Mouse (Mus musculus) liver, embryonic 15.5 days (tissue): Measurements from ENCODE around the gene Ptpn14. TPM values are rescaled to one million over a fixed set of nuclear protein-coding genes. Genes with fewer than 3 reads are reported as not detected.

Experiments used
- ATAC-seq: fragments of 200-750 bp; cut with Nextera tagmentation; 2 replicates; pipeline ENCODE4 v1.8.0; 2017; ENCODE audit warnings: moderate number of reproducible peaks, mild to moderate bottlenecking, moderate library complexity; ENCODE audit not compliant: insufficient read depth
- H3K27ac ChIP-seq: fragments of 300-500 bp; sonication (generic); replicated peaks from 2 replicates; pipeline ENCODE4 v1.5.1; 2015; ENCODE audit warnings: mild to moderate bottlenecking, inconsistent platforms
- H3K27me3 ChIP-seq: fragments of 300-500 bp; sonication (generic); 2 replicates; pipeline ENCODE4 v1.6.1; 2015; ENCODE audit warnings: mild to moderate bottlenecking, inconsistent platforms
- H3K36me3 ChIP-seq: fragments of 300-500 bp; sonication (generic); replicated peaks from 2 replicates; pipeline ENCODE4 v1.6.1; 2015; ENCODE audit warnings: moderate library complexity, mild to moderate bottlenecking, inconsistent platforms
- H3K4me1 ChIP-seq: fragments of 300-500 bp; sonication (generic); replicated peaks from 2 replicates; pipeline ENCODE4 v1.6.1; 2015; ENCODE audit warnings: inconsistent platforms
- H3K4me2 ChIP-seq: fragments of 300-500 bp; sonication (generic); 2 replicates; pipeline ENCODE4 v1.6.1; 2015; ENCODE audit warnings: moderate library complexity, mild to moderate bottlenecking, inconsistent platforms
- H3K4me3 ChIP-seq: fragments of 300-500 bp; sonication (generic); replicated peaks from 2 replicates; pipeline ENCODE4 v1.5.1; 2015; ENCODE audit warnings: mild to moderate bottlenecking, inconsistent platforms
- H3K9ac ChIP-seq: fragments of 300-500 bp; sonication (generic); 2 replicates; pipeline ENCODE4 v1.6.1; 2015; ENCODE audit warnings: moderate library complexity, mild to moderate bottlenecking, inconsistent platforms
- H3K9me3 ChIP-seq: fragments of 300-500 bp; sonication (generic); replicated peaks from 2 replicates; pipeline ENCODE4 v1.6.1; 2016; ENCODE audit warnings: inconsistent platforms
- WGBS: fragments of 180-500 bp; shearing (Covaris S2); methylation state at CpG from one replicate; pipeline ENCODE4 v1.1.7; 2015; ENCODE audit warnings: mixed read lengths; ENCODE audit not compliant: insufficient replicate concordance; 5-methylcytosine and 5-hydroxymethylcytosine counted together
- polyA plus RNA-seq: library from polyadenylated mRNA; unstranded; fragments of >200 nt; fragmentation: Nextera tagmentation; extraction: Ambion mirVana; gene quantifications from 2 replicates; pipeline ENCODE4 v1.2.1, GENCODE M21; 2015

The Ptpn14 gene
- polyA plus RNA-seq, 1 experiment from 2014 or later = 0.40 TPM

- H3K4me2 ChIP-seq = no peak overlapping the region
- no peaks in the 10 kb centered on the region for H3K4me1 ChIP-seq
- 79% methylated on average over 11 of the region's 11 CpGs for WGBS
- H3K36me3 ChIP-seq = 0 out of 2 replicates have a peak, but pooled peaks cover 4% of the 10 kb centered on the region
- ATAC-seq = no peak
- H3K27ac ChIP-seq = no peak overlapping the region
- H3K9ac ChIP-seq = no peak overlapping the region
- no peaks in the 10 kb centered on the region for H3K27me3 ChIP-seq
- H3K4me3 ChIP-seq = no peak overlapping the region
- H3K9me3 ChIP-seq = no peaks in the 10 kb centered on the region
Measured at GRCm38 (mm10) chr1:189903169-189903568, 175.1 kb downstream of the Ptpn14 start.

DNA sequence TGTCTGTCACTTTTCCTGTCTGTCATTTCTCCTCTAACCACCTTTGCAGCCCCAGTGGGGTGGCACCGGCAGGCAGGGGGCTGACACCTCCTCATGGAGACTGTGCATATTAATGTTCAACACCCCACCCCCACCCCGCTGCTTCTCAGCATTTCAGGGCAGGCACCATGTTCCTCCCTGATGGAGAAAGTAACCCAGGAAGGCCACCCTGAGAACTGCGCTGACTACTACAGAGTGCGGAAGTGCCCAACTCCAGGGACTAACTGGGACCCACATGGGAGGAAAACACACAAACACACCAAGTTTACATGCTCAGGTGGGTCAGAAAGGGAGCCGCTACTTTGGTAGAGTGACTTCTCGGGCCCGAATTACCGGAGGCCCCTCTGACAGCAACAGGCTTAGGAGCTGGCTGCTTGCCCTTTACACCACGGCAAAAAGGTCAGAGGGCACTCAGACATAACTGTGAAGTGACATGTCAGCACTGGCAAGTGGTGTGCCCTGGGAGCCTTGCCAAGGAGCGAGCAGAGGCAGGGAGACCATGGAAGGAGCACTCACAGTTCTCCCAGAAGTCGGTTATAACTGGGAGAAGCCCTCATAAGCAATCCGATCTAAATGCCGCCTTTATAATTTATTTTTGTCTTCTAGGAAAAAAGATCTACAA is 182.7 kb downstream of the Ptpn14 start:
- no peak overlapping the region for H3K4me2 ChIP-seq
- 73% methylated on average over 13 of the region's 13 CpGs for WGBS
- H3K9ac ChIP-seq = no peak overlapping the region
- peaks cover 12% of the 10 kb centered on the region; the same call in 1 of the 2 replicates for H3K4me1 ChIP-seq
- H3K27me3 ChIP-seq = no peaks in the 10 kb centered on the region
- H3K36me3 ChIP-seq = peaks cover 3% of the 10 kb centered on the region; the same call in 1 of the 2 replicates
- H3K9me3 ChIP-seq = no peaks in the 10 kb centered on the region
- no peak overlapping the region for H3K27ac ChIP-seq
- no peak for ATAC-seq
- no peak overlapping the region for H3K4me3 ChIP-seq

DNA sequence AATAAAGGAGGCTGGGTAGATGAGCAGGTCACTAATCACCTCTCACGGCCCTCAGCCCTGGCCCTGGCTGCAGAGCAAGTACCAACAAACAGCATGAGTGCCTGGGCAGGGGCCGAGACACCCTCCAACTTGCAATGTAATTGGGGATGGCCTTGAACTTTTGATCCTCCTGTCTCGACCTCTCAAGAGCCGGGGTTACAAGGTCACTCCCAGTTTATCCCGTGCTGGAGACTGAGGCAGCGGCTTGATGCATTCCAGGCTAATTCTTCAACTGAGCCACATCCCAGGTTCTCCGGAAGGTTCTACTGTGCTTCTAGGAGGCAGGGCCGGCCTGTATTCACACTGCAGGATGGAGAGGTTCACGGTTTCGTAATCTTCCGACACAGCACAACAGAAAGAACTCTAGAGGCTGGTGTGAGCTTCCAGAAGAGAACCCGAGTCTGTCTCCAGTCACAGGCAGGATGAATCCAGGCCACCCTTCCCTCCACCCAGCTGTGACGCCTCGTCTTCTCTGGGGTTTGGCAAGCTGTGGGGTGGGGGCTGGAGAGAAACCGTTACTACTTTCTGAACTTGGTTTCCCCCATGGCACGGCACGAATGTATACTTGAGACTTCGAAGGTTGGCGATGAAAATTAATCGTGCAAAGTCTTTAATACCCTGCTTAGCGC is 185.2 kb downstream of the Ptpn14 start:
- H3K4me2 ChIP-seq = no peak overlapping the region
- ATAC-seq = no peak
- H3K36me3 ChIP-seq = peaks cover 3% of the 10 kb centered on the region; the same call in 1 of the 2 replicates
- no peak overlapping the region for H3K4me3 ChIP-seq
- H3K9me3 ChIP-seq = no peaks in the 10 kb centered on the region
- H3K27me3 ChIP-seq = no peaks in the 10 kb centered on the region
- peaks cover 12% of the 10 kb centered on the region; the same call in 1 of the 2 replicates for H3K4me1 ChIP-seq
- H3K27ac ChIP-seq = no peak overlapping the region
- WGBS = 80% methylated on average over 21 of the region's 21 CpGs
- no peak overlapping the region for H3K9ac ChIP-seq

GRCm38 (mm10) chr1:189916422-189917125 is 188.5 kb downstream of the Ptpn14 start:
- Histone ChIP-seq H3K36me3 (0 out of 2 replicates have a peak, but pooled peaks cover 3% of the 10 kb centered on the region), H3K4me3 (no peak overlapping the region), H3K9ac (no peak overlapping the region), H3K27me3 (no peaks in the 10 kb centered on the region), H3K4me2 (no peak overlapping the region), H3K9me3 (no peaks in the 10 kb centered on the region), H3K27ac (no peak overlapping the region), H3K4me1 (peaks cover 8% of the 10 kb centered on the region)
- 72% methylated on average over 10 of the region's 10 CpGs for WGBS
- ATAC-seq = no peak

GRCm38 (mm10) chr1:189917126-189917500 is 189.0 kb downstream of the Ptpn14 start:
- no peak overlapping the region for H3K27ac ChIP-seq
- WGBS = 37% methylated on average over 4 of the region's 4 CpGs
- no peak overlapping the region for H3K4me2 ChIP-seq
- peaks cover 14% of the 10 kb centered on the region for H3K4me1 ChIP-seq
- no peak for ATAC-seq
- no peak overlapping the region for H3K4me3 ChIP-seq
- no peaks in the 10 kb centered on the region for H3K27me3 ChIP-seq
- H3K36me3 ChIP-seq = 0 out of 2 replicates have a peak, but pooled peaks cover 3% of the 10 kb centered on the region
- H3K9ac ChIP-seq = no peak overlapping the region
- no peaks in the 10 kb centered on the region for H3K9me3 ChIP-seq

DNA sequence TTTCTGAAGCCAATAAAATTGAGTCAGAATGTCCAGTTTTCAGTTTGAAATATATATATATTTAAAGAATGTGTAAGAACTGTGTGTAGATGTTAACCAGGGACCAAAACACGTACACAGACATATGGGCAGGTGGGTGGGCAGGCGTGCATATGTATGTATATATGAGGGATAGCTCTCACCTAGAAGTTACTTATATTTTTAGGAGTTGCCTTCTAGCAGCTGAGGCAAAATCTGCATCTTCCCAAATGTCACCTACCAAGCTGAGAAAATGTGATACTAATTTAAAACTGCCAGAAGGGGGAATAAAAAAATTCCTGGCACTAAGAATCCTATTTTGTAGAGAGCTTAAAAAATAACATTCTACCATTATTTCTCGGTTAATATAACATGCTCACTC is 191.7 kb downstream of the Ptpn14 start:
- 72% methylated on average over 3 of the region's 3 CpGs for whole genome bisulfite sequencing
- H3K9me3 ChIP-seq = no peaks in the 10 kb centered on the region
- ATAC-seq = no peak
- H3K4me2 ChIP-seq = no peak overlapping the region
- no peak overlapping the region for H3K27ac ChIP-seq
- H3K4me3 ChIP-seq = no peak overlapping the region
- H3K4me1 ChIP-seq = peaks cover 20% of the 10 kb centered on the region
- H3K27me3 ChIP-seq = no peaks in the 10 kb centered on the region
- H3K36me3 ChIP-seq = no peaks in the 10 kb centered on the region
- H3K9ac ChIP-seq = no peak overlapping the region

- H3K4me3 ChIP-seq = peak overlapping the region; percentile 68
- H3K27ac ChIP-seq = no peak overlapping the region
- no peaks in the 10 kb centered on the region for H3K27me3 ChIP-seq
- peak overlapping the region; percentile 92 for H3K4me2 ChIP-seq
- 37% methylated on average over 28 of the region's 28 CpGs for WGBS
- 0 out of 2 replicates have a peak overlapping the region, but pooled peaks have one; percentile 56 for H3K9ac ChIP-seq
- no peaks in the 10 kb centered on the region for H3K9me3 ChIP-seq
- H3K36me3 ChIP-seq = no peaks in the 10 kb centered on the region
- peaks cover 20% of the 10 kb centered on the region for H3K4me1 ChIP-seq
- ATAC-seq = no peak
Measured at GRCm38 (mm10) chr1:189920701-189921567, 192.9 kb downstream of the Ptpn14 start.

DNA sequence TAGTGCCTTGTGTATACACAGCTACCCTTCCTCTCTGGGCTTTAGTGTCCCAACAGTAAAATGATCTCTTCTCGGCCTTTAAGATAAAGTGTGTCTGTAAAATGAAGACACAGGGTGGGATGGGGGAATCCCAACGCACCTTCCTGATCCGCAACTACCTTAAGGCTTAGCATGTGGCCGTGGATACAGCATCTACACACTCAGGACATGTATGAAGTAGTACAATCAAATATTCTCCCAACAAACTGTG is 193.4 kb downstream of the Ptpn14 start:
- H3K4me2 ChIP-seq = peak overlapping the region; percentile 92
- no peak for ATAC-seq
- WGBS = 3% methylated on average over 4 of the region's 4 CpGs
- H3K27me3 ChIP-seq = no peaks in the 10 kb centered on the region
- H3K27ac ChIP-seq = no peak overlapping the region
- H3K9ac ChIP-seq = peak overlapping the region; percentile 56; the same call in 1 of the 2 replicates
- H3K4me3 ChIP-seq = peak overlapping the region; percentile 68
- no peaks in the 10 kb centered on the region for H3K9me3 ChIP-seq
- peaks cover 20% of the 10 kb centered on the region for H3K4me1 ChIP-seq
- H3K36me3 ChIP-seq = no peaks in the 10 kb centered on the region

- H3K4me1 ChIP-seq = peaks cover 20% of the 10 kb centered on the region
- peak within 1 kb of the TSS; percentile 92 for H3K4me2 ChIP-seq
- no peaks in the 10 kb centered on the region for H3K36me3 ChIP-seq
- under 1% methylated on average over 77 of the region's 90 CpGs for WGBS
- peak within 1 kb of the TSS; percentile 56 for H3K9ac ChIP-seq
- peak; percentile 92 for ATAC-seq
- H3K9me3 ChIP-seq = no peaks in the 10 kb centered on the region
- peak within 1 kb of the TSS; percentile 68 for H3K4me3 ChIP-seq
- no peaks in the 10 kb centered on the region for H3K27me3 ChIP-seq
- H3K27ac ChIP-seq = peak within 1 kb of the TSS; percentile 38; the same call in 1 of the 2 replicates
Measured at GRCm38 (mm10) chr1:189921818-189922592, 193.9 kb downstream of the Ptpn14 start, which contains the start of gene Smyd2. Gene Smyd2 (minus strand): TSS chr1:189922363.

DNA sequence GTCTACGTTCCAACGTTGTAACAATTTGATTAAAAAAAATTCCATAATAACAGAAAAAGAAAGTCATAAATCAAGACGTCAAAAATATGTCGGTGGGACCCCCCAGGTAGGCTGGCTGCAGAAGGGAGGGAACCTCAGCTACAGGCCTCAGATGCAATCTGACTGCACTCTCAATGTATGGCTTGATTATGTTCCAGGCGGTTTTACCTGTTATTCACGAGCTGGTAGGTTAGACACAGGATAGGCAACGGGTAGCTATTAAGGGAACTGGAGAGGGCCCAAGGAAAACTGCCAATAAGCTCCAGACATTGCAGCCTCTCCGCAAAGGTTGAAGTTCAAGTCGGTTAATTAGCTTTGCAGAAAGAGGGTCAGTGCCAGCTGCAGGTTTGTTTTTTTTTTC is 194.7 kb downstream of the Ptpn14 start:
- Histone ChIP-seq H3K4me1 (peaks cover 20% of the 10 kb centered on the region), H3K9ac (peak overlapping the region; percentile 56; the same call in 1 of the 2 replicates), H3K4me3 (peak overlapping the region; percentile 68), H3K4me2 (peak overlapping the region; percentile 92), H3K27ac (no peak overlapping the region), H3K27me3 (no peaks in the 10 kb centered on the region), H3K9me3 (no peaks in the 10 kb centered on the region), H3K36me3 (no peaks in the 10 kb centered on the region)
- ATAC-seq = no peak
- 26% methylated on average over 9 of the region's 9 CpGs for WGBS
